Mouse (Mus musculus): ENCODE data around the gene Pglyrp1.
"Not testable (repeated sequence)": the region's sequence is repeated elsewhere in the genome, so short reads cannot be mapped to it uniquely, and the experiment has no call there.

Gene Pglyrp1

DNA sequence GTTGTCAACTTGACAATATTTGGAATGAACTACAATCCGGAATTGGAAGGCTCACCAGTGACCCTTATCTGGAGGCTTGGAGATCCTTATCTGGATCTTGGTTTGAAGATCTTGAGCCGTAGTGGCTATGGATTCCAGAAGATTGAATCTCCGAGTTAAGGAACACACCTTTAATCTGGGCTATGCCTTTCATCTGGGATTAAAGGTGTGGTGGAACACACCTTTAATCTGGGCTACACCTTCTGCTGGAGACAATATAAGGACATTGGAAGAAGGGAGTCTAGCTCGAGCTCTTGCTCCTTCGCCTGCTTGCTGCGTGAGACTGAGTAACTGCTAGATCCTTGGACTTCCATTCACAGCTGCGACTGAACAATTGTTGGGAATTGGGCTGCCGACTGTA lies at the start of gene Pglyrp1:
Gene Pglyrp1, plus strand, starts transcription at position 301 of the 400 bp plus-strand sequence.
- not testable (repeated sequence) for DNase-seq

- DNase-seq, result no peak
Observed at GRCm38 (mm10) chr7:18821507-18821906, 49.6 kb upstream of the Pglyrp1 start, which contains the start of gene Psg17. Gene Psg17 (minus strand): TSS chr7:18821607.

DNA sequence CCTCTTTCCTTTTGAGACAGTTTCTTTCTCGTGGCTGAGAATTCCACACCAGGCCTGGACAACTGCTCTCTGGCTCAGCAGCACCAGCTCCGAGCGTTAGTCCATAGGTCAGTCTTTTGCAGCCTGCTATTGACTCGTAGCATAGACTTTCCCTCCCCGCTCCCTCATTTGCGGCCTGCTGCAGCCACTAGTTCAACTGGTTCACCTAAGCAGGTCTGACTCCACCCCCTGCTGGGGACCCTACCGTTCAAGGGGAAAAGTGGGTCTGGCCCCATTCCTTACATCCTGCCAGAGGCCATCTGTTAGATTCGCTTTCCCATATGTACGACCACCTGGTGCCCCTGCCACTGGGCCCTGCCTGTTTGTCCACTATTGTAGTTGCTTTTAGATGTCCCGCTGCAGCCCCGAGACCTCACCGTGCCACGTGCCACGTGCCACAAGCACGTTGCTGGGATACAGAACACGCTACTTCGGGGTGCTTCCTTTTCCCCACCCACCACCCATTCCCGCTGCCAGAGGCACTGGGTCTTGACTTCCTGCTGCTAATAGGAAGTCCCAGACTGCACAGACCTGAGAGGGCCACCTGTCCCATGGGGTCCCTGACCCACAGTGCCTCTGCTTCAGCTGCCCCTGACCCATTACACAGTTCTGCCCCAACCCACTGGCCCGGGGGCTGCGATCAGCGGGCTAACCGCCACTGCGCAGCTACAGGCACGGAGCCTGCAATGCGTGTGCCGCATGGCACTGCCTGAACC lies 43.2 kb upstream of the Pglyrp1 start:
- no peak for DNase-seq

DNA sequence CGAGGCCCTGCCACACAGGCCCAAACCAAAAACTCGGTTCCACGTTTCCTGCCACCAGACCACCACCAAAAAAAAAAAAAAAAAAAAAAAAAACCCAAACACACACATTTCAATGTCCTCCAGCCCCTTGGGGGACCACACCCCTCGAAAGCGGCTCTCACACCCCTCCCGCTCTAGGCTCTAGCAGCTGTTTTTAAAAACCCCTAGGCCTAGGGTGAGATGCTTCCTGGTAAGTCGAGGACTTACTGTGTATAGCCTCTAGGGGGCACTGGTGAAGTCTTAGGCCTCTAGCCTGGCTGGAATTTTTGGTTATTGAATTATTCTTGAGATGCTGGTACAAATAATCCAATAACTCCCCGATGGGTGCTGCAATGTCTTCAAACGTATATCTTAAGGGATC lies 42.5 kb upstream of the Pglyrp1 start:
- no peak for DNase-seq

DNA sequence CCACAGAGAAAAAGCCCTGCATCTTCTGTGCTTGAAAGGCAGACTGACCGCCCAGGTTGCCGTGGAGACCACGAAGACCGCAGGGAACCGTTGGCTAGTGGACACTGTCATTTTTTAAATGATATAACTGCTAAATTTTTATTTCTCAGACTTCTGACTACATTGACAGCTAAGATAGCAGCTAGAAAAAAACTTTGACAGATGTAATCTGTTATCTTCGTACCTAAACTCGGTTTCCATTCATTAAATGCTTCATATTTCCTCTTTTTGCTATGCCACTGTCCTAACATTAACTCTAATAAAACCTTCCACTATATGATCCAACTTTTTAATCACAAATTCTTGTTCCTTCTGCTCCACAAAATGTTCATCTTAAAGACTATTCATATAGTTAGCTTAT lies 41.6 kb upstream of the Pglyrp1 start:
- DNase-seq, result no peak

GRCm38 (mm10) chr7:18832298-18832697 lies 38.8 kb upstream of the Pglyrp1 start:
- no peak for DNase-seq

DNA sequence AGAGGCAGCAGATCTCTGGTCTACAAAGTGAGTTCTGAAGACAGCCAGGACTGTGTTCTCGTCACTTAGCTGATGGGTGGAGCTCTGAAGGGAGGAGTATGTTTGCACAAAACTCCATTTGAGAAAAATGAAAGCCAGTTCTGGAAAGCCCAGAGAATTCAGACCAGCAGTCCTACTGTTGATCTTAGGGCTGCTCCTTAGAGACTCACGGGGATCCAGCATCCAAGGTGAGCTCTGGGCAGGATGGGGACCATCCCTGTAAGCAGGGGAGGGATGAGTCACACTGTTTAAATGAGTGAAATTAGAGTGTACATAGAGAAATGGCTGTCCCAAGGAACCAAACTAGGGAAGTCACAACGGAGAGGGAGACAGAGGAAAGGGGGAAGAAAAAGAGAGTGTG lies 31.3 kb upstream of the Pglyrp1 start, which contains the start of gene Mill2:
Gene Mill2, plus strand, starts transcription at position 102 of the 400 bp plus-strand sequence.
- peak; percentile 42 to 60 for DNase-seq

DNA sequence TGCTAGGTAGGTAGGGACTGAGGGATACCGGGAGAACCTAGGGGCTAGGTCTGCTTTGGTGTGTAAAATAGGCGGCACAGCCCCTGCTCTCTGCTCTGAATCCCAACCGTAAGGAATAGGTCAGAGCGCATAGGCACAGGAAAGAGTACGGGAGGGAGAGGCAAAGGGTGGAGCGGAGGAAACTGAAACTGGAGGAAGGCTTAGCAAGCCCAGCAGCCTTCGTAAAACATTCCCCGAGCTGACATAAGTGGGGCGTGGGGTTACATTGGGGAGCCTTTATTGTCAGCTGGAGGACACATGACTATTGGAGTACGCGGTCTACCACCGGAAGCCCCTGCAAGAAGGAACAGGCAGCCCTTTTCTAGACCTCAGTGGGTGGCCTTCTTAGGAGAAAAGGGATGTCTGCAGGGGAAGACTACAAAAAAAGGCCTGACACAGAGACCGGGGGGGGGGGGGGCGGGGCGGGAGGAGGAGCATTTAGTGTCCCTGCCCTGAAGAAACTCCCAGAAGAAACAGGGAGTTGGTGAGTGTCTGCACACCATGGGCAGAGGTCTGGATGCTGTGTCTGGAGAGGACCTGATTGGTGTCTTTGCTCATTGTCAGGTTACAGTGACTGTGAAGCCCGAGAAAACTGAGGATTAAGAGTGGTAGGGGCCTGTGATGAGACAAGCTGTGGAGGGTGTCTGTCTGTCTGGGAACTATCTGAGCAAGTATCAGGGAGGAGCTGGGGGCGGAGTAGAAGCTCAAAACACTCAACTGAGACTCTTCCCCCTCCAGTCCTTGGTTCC lies 30.6 kb upstream of the Pglyrp1 start:
- DNase-seq, result peak; percentile 81 to 86

GRCm38 (mm10) chr7:18841174-18841567 lies 30.0 kb upstream of the Pglyrp1 start:
- no peak for DNase-seq

- DNase-seq, result peak in 1 of 2 experiments; percentile 18
Observed at GRCm38 (mm10) chr7:18844811-18845210, 26.3 kb upstream of the Pglyrp1 start.

GRCm38 (mm10) chr7:18848395-18848794 lies 22.7 kb upstream of the Pglyrp1 start:
- DNase-seq, result no peak

- peak; percentile 50 to 64 for DNase-seq
Observed at GRCm38 (mm10) chr7:18858310-18858916, 12.7 kb upstream of the Pglyrp1 start.

DNA sequence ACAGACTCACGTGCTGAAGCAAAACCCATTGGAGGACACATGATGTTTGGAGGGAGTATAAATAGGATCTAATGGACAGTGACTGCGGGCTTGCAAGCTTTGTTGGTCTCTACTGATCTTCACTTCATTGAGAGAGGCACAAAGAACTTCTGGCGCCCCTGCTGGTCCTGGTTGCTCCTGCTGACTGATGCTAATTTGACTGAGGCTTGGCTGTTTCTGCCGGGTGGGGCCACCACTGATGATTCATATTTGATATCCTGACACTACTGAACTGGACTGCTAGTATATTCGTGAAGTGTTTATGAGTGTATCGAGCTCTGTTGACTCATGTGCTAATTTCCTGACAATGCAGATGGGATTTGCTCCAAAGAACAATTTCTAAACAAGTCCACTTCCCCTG lies 8.3 kb upstream of the Pglyrp1 start:
- peak; percentile 36 to 48 for DNase-seq

GRCm38 (mm10) chr7:18868491-18868890 lies 2.6 kb upstream of the Pglyrp1 start:
- DNase-seq, result no peak

GRCm38 (mm10) chr7:18872014-18872802 lies 1.1 kb downstream of the Pglyrp1 start:
- DNase-seq, result no peak

- DNase-seq, result no peak
Observed at GRCm38 (mm10) chr7:18872816-18873215, 1.7 kb downstream of the Pglyrp1 start.

- DNase-seq, result peak; percentile 67 to 76
Observed at GRCm38 (mm10) chr7:18873253-18873652, 2.1 kb downstream of the Pglyrp1 start.

DNA sequence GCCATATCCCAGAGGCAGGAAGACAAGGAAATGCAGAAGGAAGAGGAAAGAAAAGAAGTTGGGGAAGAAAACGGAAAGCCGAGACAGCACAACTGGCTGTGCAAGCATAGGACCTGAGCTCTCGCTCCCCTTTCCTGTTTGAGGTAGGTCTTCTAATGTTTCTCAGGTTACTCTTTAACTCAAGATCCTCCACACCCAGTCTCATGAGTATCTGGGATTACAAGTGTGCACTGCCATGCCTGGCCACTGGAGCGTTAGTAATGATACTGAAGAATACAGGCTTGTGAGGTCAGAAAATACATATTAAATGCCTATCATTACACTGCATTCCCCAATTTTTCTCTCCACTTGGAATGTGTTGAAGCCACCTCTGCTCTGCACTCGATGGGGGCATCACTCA lies 4.2 kb downstream of the Pglyrp1 start:
- DNase-seq, result no peak

GRCm38 (mm10) chr7:18878691-18879090 lies 7.6 kb downstream of the Pglyrp1 start:
- DNase-seq, result no peak

- peak; percentile 64 to 73 for DNase-seq
Observed at GRCm38 (mm10) chr7:18883991-18884744, 13.0 kb downstream of the Pglyrp1 start.

DNA sequence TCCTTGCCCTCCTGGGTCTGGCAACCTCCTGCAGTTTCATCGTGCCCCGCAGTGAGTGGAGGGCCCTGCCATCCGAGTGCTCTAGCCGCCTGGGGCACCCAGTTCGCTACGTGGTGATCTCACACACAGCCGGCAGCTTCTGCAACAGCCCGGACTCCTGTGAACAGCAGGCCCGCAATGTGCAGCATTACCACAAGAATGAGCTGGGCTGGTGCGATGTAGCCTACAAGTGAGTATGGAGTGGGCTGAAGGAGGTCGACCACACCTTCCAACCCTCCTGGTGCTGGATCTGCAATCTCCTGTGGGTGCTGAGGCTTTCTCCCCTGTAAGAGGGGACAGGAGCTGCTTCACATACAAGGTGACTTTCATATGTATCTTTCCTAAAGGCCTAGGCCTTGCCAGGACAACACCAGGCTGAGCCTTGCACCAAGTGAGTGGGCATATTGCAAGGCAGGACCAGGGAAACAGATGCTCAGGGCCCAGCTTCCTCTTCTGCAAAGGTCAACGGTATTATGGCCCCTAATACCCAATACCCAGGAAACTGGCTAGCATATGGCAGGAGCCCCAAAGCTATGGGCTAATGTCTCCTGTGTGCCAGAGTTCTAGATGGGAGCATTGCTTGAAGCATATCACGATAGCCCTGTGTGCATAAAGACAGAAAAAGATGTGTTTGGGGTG lies 13.8 kb downstream of the Pglyrp1 start:
- no peak for DNase-seq
